Mouse (Mus musculus): ENCODE measurements at regions not wholly inside any gene's neighbourhood (a gene's known extent, or its start where the extent isn't known, plus 50 kb on each side); places are given as distances from the start of the nearest gene placed in this dataset.
A peak's percentile ranks its signal among the peaks of the same experiment; 100 is the strongest.
"Not testable (repeated sequence)": the region's sequence is repeated elsewhere in the genome, so short reads cannot be mapped to it uniquely, and the experiment has no call there.

DNA sequence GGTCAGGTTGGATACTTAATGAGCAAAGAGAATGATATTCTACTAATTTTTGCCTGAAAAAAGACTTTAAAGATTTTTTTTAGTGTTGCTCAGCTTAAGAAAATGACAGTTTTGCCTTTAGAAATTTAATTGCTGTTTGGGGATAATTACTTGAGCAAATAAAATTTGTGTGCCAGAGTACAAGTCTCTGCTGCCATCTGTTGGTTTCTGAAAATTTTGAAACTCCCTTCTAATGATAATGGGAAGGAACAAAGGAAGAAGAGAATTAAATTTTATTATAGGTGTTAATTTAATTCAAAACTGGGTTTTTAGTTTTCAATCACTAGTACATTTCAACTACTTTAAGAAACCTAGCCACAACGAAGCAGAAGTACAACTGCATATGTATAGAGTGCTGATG is 94.1 kb downstream of the Gm17521 start:
- DNase-seq, result no peak

GRCm38 (mm10) chrX:122892682-122893081 is 136.8 kb downstream of the Gm17521 start:
- DNase-seq, result no peak

DNA sequence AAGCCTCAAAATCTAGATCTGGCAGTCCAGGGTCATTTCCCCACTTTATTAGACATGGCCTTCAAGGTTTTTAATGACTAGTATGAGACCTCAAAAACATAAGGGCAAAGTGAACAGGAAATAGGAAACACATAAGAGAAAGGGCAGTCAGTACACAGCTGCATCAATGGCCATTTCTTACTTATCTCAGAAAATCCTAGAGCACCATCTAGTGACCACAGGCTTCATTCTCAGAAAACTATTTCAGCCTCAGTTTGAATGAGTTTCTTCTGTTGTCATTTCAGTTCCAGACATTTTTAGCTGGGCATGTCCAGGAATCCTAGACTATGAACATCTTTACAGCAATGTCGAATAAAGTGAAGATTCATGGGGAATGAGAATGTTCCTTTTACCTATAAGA is 175.0 kb downstream of the Gm17521 start:
- no peak for DNase-seq

GRCm38 (mm10) chrX:122831222-122831621 is 198.2 kb downstream of the Gm17521 start:
- not testable (repeated sequence) for DNase-seq

DNA sequence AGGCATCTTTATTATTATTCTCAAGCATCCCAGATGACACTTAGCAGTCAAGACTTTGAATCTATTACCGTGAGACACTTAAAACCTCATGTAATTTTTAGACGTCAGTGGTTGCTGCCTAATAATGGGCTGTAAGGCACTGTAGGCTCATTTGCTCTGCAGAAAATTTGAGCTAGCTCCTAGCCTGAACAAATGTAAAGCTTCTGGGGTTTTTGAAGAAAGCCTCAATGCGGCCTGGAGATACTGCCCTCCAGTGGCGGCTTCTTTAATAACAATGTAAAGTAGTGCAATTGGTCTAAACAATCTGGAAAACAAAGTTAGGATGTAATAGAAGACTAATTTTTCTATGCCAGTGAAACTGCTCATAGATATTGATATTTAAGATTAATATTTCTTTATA is 203.4 kb downstream of the Gm17521 start:
- DNase-seq, result peak in 1 of 2 experiments; percentile 1

All from cerebellum, adult 18-20 months (tissue).